Comparison of ENCODE assay signal across 11 mouse cellular contexts in genomic region chr10:117743917-117744316, GRCm38 (mm10). TPM values are rescaled to one million over a fixed set of nuclear protein-coding genes. Genes with fewer than 3 reads are reported as not detected.
A peak's percentile ranks its signal among the peaks of the same experiment; 100 is the strongest.
DNase-seq lines count a peak whose midpoint lies in the region; ATAC-seq and TF ChIP-seq lines count a peak whose summit lies in the region.
"Had no signal": no experiment of that assay in that cellular context is flagged by ENCODE, and none has a peak within 500 bp of the region (broad histone marks: within the 10 kb centered on the region; RNA-seq: fewer than 3 reads in every experiment).

No protein-coding gene starts in this region.

- WGBS in intestine, postnatal 0 days: 70% methylated on average over 4 of the region's 4 CpGs
- 67% methylated on average over 4 of the region's 4 CpGs for WGBS in intestine, embryonic 16.5 days
- 77% methylated on average over 4 of the region's 4 CpGs for WGBS in embryonic facial prominence, embryonic 12.5 days
- WGBS in hindbrain, embryonic 14.5 days: 86% methylated on average over 4 of the region's 4 CpGs
- WGBS in midbrain, embryonic 14.5 days: 88% methylated on average over 4 of the region's 4 CpGs

- no peaks in the 10 kb centered on the region for H3K4me1 ChIP-seq in intestine, postnatal 0 days (replicated peaks; ENCODE audit: control insufficient read depth, insufficient read depth, low read length)
- H3K4me1 ChIP-seq in intestine, embryonic 16.5 days (ENCODE audit: control insufficient read depth, insufficient read depth, low read length): peaks cover 8% of the 10 kb centered on the region; the same call in 1 of the 2 replicates
- peaks cover 25% of the 10 kb centered on the region for H3K4me1 ChIP-seq in embryonic facial prominence, embryonic 12.5 days
- peaks cover 21% of the 10 kb centered on the region for H3K4me1 ChIP-seq in hindbrain, embryonic 14.5 days (replicated peaks; ENCODE audit: control insufficient read depth, insufficient read depth, low read length)
- peaks cover 19% of the 10 kb centered on the region for H3K4me1 ChIP-seq in midbrain, embryonic 14.5 days (ENCODE audit: control insufficient read depth, insufficient read depth, low read length)

- no peak overlapping the region for H3K4me3 ChIP-seq in intestine, postnatal 0 days (ENCODE audit: low read depth, low read length)
- no peak overlapping the region for H3K4me3 ChIP-seq in intestine, embryonic 16.5 days (ENCODE audit: low read length)
- H3K4me3 ChIP-seq in embryonic facial prominence, embryonic 12.5 days: no peak overlapping the region
- no peak overlapping the region for H3K4me3 ChIP-seq in hindbrain, embryonic 14.5 days (replicated peaks; ENCODE audit: low read length)
- no peak overlapping the region for H3K4me3 ChIP-seq in midbrain, embryonic 14.5 days (replicated peaks; ENCODE audit: low read depth, low read length)
- H3K4me3 ChIP-seq: liver, embryonic 12.5 days had no signal

- peaks cover 9% of the 10 kb centered on the region for H3K36me3 ChIP-seq in intestine, postnatal 0 days (ENCODE audit: control insufficient read depth, insufficient read depth)
- H3K36me3 ChIP-seq in intestine, embryonic 16.5 days (ENCODE audit: control insufficient read depth, insufficient read depth, low read length): peaks cover under 1% of the 10 kb centered on the region
- H3K36me3 ChIP-seq in embryonic facial prominence, embryonic 12.5 days: peaks cover 18% of the 10 kb centered on the region
- peaks cover 42% of the 10 kb centered on the region for H3K36me3 ChIP-seq in hindbrain, embryonic 14.5 days (replicated peaks; ENCODE audit: control insufficient read depth, insufficient read depth)
- H3K36me3 ChIP-seq in midbrain, embryonic 14.5 days (ENCODE audit: control insufficient read depth, insufficient read depth, low read length): peaks cover 27% of the 10 kb centered on the region

- no peak for ATAC-seq in intestine, postnatal 0 days
- ATAC-seq in intestine, embryonic 16.5 days: no peak
- ATAC-seq in embryonic facial prominence, embryonic 12.5 days (ENCODE audit: insufficient number of reproducible peaks, insufficient read depth, low FRiP score, low TSS enrichment): no peak
- no peak for ATAC-seq in hindbrain, embryonic 14.5 days (ENCODE audit: low FRiP score)
- no peak for ATAC-seq in midbrain, embryonic 14.5 days (ENCODE audit: low FRiP score, low TSS enrichment)
- ATAC-seq: liver, embryonic 12.5 days had no signal

- no peaks in the 10 kb centered on the region for H3K27me3 ChIP-seq in intestine, postnatal 0 days (replicated peaks; ENCODE audit: control insufficient read depth, insufficient read depth, low read length)
- no peaks in the 10 kb centered on the region for H3K27me3 ChIP-seq in intestine, embryonic 16.5 days (replicated peaks; ENCODE audit: control insufficient read depth, insufficient read depth, low read length)
- H3K27me3 ChIP-seq in embryonic facial prominence, embryonic 12.5 days: no peaks in the 10 kb centered on the region
- H3K27me3 ChIP-seq in hindbrain, embryonic 14.5 days (ENCODE audit: control insufficient read depth, insufficient read depth, low read length): no peaks in the 10 kb centered on the region
- no peaks in the 10 kb centered on the region for H3K27me3 ChIP-seq in midbrain, embryonic 14.5 days (ENCODE audit: control insufficient read depth, insufficient read depth, low read length)
- H3K27me3 ChIP-seq: CH12.LX; liver, embryonic 12.5 days had no signal

- no peak overlapping the region for H3K9ac ChIP-seq in intestine, postnatal 0 days (ENCODE audit: low read depth, low read length)
- no peak overlapping the region for H3K9ac ChIP-seq in intestine, embryonic 16.5 days (ENCODE audit: low read depth, low read length)
- H3K9ac ChIP-seq in embryonic facial prominence, embryonic 12.5 days: no peak overlapping the region
- no peak overlapping the region for H3K9ac ChIP-seq in hindbrain, embryonic 14.5 days
- H3K9ac ChIP-seq in midbrain, embryonic 14.5 days (replicated peaks; ENCODE audit: low read length): no peak overlapping the region
- H3K9ac ChIP-seq: liver, embryonic 12.5 days had no signal

- no peak overlapping the region for H3K27ac ChIP-seq in intestine, postnatal 0 days (ENCODE audit: low read depth, low read length)
- no peak overlapping the region for H3K27ac ChIP-seq in intestine, embryonic 16.5 days (ENCODE audit: low read length)
- no peak overlapping the region for H3K27ac ChIP-seq in embryonic facial prominence, embryonic 12.5 days
- no peak overlapping the region for H3K27ac ChIP-seq in hindbrain, embryonic 14.5 days
- H3K27ac ChIP-seq in midbrain, embryonic 14.5 days (replicated peaks; ENCODE audit: low read depth, low read length): no peak overlapping the region
- H3K27ac ChIP-seq: liver, embryonic 12.5 days had no signal

- no peaks in the 10 kb centered on the region for H3K9me3 ChIP-seq in intestine, postnatal 0 days (ENCODE audit: control insufficient read depth)
- H3K9me3 ChIP-seq in intestine, embryonic 16.5 days (ENCODE audit: control insufficient read depth, low read length): no peaks in the 10 kb centered on the region
- no peaks in the 10 kb centered on the region for H3K9me3 ChIP-seq in embryonic facial prominence, embryonic 12.5 days
- H3K9me3 ChIP-seq in hindbrain, embryonic 14.5 days (ENCODE audit: control insufficient read depth, low read length): no peaks in the 10 kb centered on the region
- H3K9me3 ChIP-seq in midbrain, embryonic 14.5 days (ENCODE audit: control insufficient read depth, low read length): no peaks in the 10 kb centered on the region
- H3K9me3 ChIP-seq: liver, embryonic 12.5 days had no signal

- no peak for TF ChIP-seq CTCF in intestine, postnatal 0 days (IDR thresholded peaks at IDR 0.05; ENCODE audit: low read depth)

- DNase-seq in hindbrain, embryonic 14.5 days (ENCODE audit: low spot score): no peak
- no peak for DNase-seq in midbrain, embryonic 14.5 days
- DNase-seq in layer of hippocampus, postnatal 10 days (ENCODE audit: low spot score in 2 of 2): no peak
- DNase-seq in cerebellum, adult 9-11 months: no peak
- no peak for DNase-seq in cerebellum, postnatal 25 days
- DNase-seq: adrenal gland, postnatal 10 days had no signal

- H3K4me2 ChIP-seq in intestine, postnatal 0 days (replicated peaks; ENCODE audit: low read depth): peak overlapping the region; percentile 32
- H3K4me2 ChIP-seq in intestine, embryonic 16.5 days (ENCODE audit: low read depth, low read length): no peak overlapping the region
- peak overlapping the region; percentile 82 for H3K4me2 ChIP-seq in embryonic facial prominence, embryonic 12.5 days (replicated peaks)
- H3K4me2 ChIP-seq in hindbrain, embryonic 14.5 days (replicated peaks): peak overlapping the region; percentile 83
- peak overlapping the region; percentile 72 for H3K4me2 ChIP-seq in midbrain, embryonic 14.5 days (ENCODE audit: low read length)
- H3K4me2 ChIP-seq: liver, embryonic 12.5 days had no signal

RNA-seq across cellular contexts. Expression of gene Slc35e3, which starts 2.2 kb away (rescaled TPM):
- 13.5 TPM in 2 replicates for polyA plus RNA-seq in intestine, postnatal 0 days (2015; fragmentation: Nextera tagmentation; extraction: Ambion mirVana)
- 8.5 and 10.1 TPM in 2 replicates for polyA plus RNA-seq in intestine, embryonic 16.5 days (2015; fragmentation: Nextera tagmentation; extraction: Ambion mirVana)
- 39.5 TPM in 2 replicates for polyA plus RNA-seq in embryonic facial prominence, embryonic 12.5 days (2016; fragmentation: Nextera tagmentation; extraction: Ambion mirVana)
- 24.8 and 28.9 TPM in 2 replicates for polyA plus RNA-seq in hindbrain, embryonic 14.5 days (2014; fragmentation: Nextera tagmentation; extraction: Ambion mirVana)
- 22.5 and 26.5 TPM in 2 replicates for polyA plus RNA-seq in midbrain, embryonic 14.5 days (2014; fragmentation: Nextera tagmentation; extraction: Ambion mirVana)
- 10 to 100 TPM; 31.1 to 34.6 TPM for total RNA-seq in layer of hippocampus, postnatal 10 days (2021)

RNA-seq across cellular contexts. Expression of gene Mdm2, which starts 33.4 kb away (rescaled TPM):
- 16.5 and 19.8 TPM in 2 replicates for polyA plus RNA-seq in intestine, postnatal 0 days (2015; fragmentation: Nextera tagmentation; extraction: Ambion mirVana)
- polyA plus RNA-seq in intestine, embryonic 16.5 days (2015; fragmentation: Nextera tagmentation; extraction: Ambion mirVana): 30.8 and 32.4 TPM in 2 replicates
- polyA plus RNA-seq in embryonic facial prominence, embryonic 12.5 days (2016; fragmentation: Nextera tagmentation; extraction: Ambion mirVana): 55.0 and 55.9 TPM in 2 replicates
- 47.2 and 48.4 TPM in 2 replicates for polyA plus RNA-seq in hindbrain, embryonic 14.5 days (2014; fragmentation: Nextera tagmentation; extraction: Ambion mirVana)
- 49.0 and 57.3 TPM in 2 replicates for polyA plus RNA-seq in midbrain, embryonic 14.5 days (2014; fragmentation: Nextera tagmentation; extraction: Ambion mirVana)
- total RNA-seq in layer of hippocampus, postnatal 10 days (2021): 10 to 100 TPM; 51.5 to 57.3 TPM

RNA-seq across cellular contexts. Expression of gene Nup107, which starts 48.6 kb away (rescaled TPM):
- polyA plus RNA-seq in intestine, postnatal 0 days (2015; fragmentation: Nextera tagmentation; extraction: Ambion mirVana): 13.5 and 16.2 TPM in 2 replicates
- 42.0 and 48.8 TPM in 2 replicates for polyA plus RNA-seq in intestine, embryonic 16.5 days (2015; fragmentation: Nextera tagmentation; extraction: Ambion mirVana)
- 77.8 and 85.3 TPM in 2 replicates for polyA plus RNA-seq in embryonic facial prominence, embryonic 12.5 days (2016; fragmentation: Nextera tagmentation; extraction: Ambion mirVana)
- 37.7 and 39.1 TPM in 2 replicates for polyA plus RNA-seq in hindbrain, embryonic 14.5 days (2014; fragmentation: Nextera tagmentation; extraction: Ambion mirVana)
- polyA plus RNA-seq in midbrain, embryonic 14.5 days (2014; fragmentation: Nextera tagmentation; extraction: Ambion mirVana): 29.0 and 45.2 TPM in 2 replicates
- total RNA-seq in layer of hippocampus, postnatal 10 days (2021): 10 to 100 TPM; 17.3 to 20.7 TPM
